Mouse (Mus musculus): ENCODE data around the gene Cacna1c.

Cacna1c gene

DNA sequence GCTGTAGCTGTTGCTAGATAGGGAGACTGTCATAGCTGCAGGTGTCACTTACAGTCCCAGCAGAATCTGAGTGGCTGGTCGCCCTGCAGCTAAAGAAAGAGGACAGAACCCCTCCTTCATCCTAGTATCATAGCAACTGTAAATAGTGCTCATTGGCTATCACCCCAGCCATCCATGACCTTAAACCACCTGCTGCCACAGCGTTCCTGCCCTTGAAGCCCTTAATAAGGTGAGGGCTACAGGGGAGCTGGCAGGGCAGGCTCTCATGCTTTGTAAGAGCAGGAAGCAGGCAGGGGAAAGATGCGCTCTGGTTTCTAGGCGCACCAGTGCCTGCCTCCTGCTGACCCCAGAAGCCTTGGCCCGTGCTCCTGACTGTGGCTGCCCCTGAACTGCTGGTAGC lies 299.1 kb downstream of the Cacna1c start:
- DNase-seq, result no peak

GRCm38 (mm10) chr6:118894043-118894442 lies 302.2 kb downstream of the Cacna1c start:
- DNase-seq, result no peak

DNA sequence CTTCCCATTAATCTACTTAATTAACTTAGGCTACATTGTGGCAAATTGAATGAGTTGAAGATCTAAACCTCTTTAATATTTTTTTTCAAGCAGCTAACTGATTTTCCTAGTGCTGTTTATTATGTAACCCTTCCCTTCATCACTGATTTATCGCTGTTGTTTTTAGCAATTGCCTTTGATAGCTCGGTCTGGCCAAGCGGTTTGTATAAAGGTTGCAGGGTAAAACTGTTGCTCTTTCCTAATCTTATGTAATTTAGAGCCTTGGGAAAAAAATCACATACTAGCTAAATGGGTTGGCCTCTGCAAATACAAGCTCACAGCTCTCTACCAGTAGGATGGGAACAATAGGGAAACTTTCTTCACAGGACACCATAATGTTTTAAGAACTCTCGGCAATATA lies 306.8 kb downstream of the Cacna1c start:
- no peak for DNase-seq

GRCm38 (mm10) chr6:118887032-118887431 lies 309.2 kb downstream of the Cacna1c start:
- no peak for DNase-seq

DNA sequence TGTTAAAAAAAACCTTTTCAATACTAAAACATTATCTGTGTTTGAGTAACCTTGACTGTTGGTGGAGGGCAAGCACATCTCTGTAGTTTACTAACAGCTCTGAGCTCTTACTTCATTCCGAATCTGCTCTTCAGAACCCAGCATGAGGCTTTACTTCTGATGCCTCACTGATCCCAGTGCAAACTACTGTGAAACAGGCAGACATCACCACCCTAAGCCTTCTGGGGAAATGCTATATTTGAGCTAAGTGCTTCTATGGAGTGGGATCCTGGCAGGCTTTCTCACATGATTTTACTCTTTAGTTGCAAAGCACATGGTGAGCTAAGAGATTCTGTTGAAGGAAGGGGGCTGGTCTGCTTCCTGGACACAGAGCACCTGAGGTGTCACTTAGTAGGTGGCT lies 311.3 kb downstream of the Cacna1c start:
- no peak for DNase-seq

- DNase-seq, result no peak
Measured at GRCm38 (mm10) chr6:118884073-118884551, 312.1 kb downstream of the Cacna1c start.

GRCm38 (mm10) chr6:118876204-118876603 lies 320.0 kb downstream of the Cacna1c start:
- peak in 1 of 2 experiments; percentile 12 for DNase-seq

GRCm38 (mm10) chr6:118870241-118870841 lies 325.9 kb downstream of the Cacna1c start:
- DNase-seq, result no peak

- DNase-seq, result no peak
Measured at GRCm38 (mm10) chr6:118867384-118867783, 328.8 kb downstream of the Cacna1c start.

- no peak for DNase-seq
Measured at GRCm38 (mm10) chr6:118866889-118867288, 329.3 kb downstream of the Cacna1c start.

DNA sequence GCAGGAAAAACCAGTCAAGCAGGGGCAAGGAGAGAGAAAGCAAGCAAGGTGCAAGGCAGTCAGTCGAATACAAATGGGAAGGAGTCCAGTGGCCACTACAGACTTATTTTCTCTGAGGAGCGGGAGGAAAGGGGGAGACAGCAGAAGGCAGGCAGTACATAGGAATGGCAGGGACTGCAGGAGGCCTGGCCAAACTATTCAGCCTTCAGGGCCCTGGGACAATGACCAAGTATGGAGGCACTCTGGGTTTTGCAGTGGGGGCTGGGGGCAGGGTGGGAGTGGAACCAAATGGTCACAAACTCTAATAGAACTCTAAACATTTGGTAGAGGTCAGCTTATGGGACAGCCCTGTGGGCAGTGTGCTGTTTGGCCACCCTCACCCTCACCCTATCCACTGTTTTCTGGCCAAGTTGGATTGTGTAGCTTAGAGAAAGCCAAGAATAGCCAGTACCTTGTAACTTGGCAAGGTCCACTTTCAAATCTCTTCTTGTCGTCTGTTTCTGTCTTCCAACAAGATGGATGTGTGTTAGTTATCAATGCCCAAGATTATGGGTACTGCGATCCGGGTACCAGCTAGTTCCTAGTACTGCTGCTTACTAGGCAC lies 330.3 kb downstream of the Cacna1c start:
- no peak for DNase-seq

GRCm38 (mm10) chr6:118864696-118865620 lies 331.3 kb downstream of the Cacna1c start:
- no peak for DNase-seq

DNA sequence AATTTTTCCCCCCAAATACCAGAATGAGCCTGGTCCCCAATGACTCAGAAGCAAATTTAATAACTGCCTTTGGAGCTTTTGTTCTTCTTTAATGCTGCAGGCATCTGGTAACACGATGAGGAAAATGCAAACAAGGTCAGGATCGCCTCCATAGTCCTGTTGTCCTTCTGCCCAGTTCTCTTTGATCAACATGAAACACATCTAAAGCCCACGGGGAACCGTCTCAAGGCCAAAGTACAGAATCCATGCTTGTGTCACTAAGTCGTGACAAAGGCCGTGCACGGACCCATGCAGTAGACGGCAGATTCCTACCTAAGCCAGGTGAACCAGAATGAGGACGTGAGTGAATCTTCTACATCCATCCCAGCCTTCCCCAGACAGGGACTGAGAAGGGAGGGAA lies 333.5 kb downstream of the Cacna1c start:
- DNase-seq, result no peak

DNA sequence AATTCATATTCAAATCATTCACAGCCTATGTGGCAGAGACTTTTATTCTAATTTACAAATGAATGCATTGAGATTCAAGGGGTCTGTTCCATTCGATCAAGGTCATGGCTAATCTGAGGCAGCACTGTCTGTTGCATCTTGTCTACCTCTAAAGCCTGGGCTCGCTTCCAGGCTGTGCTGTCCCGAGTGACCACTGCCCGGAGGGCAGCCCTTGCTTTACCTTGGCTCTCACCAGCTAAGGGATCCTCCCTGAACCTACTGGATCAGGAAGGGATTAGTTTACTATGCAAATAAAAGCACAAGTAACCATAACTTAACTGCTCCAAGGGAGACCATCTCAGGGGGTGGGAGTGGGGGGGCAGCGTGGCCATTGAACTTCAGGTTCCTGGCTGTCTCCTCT lies 334.1 kb downstream of the Cacna1c start:
- DNase-seq, result no peak

DNA sequence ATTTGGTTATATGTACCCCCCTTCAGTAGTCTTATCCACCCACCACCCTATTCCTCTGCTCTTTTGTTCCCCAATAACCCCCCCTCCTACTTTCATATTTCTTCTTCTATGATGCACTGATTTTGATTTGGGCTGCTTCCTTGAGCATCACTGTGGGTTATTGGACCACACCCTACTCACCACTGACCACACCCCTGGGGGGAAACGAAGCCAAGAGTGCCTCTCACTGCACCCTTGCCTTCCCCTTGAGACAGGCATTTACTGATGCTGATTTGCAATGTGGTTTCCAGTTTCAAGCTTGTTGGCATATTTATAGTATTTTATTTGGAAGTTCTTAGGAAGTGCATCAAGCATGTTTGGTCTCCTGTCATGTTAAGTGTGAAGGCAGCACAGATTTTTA lies 337.8 kb downstream of the Cacna1c start:
- DNase-seq, result no peak

DNA sequence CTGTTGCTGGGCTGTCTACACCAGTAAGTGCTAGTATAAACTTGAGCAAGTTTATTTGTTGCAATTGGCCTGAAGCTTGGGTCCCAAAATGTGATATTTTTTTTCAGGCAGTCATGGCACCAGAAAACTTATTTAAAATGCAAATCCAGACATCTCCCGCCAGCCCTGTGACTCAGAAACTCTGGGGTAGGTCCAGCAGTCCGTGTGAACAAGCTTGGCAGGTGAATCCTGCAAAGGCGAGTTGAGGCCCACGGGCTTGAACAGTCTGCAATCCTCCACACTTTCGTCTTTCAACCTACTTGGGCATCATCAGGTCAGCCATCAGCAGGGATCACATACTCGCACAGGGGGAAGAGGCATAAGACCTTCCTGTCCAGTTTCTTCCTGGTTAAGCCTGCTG lies 344.1 kb downstream of the Cacna1c start:
- no peak for DNase-seq

GRCm38 (mm10) chr6:118851086-118851485 lies 345.1 kb downstream of the Cacna1c start:
- DNase-seq, result no peak

GRCm38 (mm10) chr6:118848640-118849039 lies 347.6 kb downstream of the Cacna1c start:
- no peak for DNase-seq

DNA sequence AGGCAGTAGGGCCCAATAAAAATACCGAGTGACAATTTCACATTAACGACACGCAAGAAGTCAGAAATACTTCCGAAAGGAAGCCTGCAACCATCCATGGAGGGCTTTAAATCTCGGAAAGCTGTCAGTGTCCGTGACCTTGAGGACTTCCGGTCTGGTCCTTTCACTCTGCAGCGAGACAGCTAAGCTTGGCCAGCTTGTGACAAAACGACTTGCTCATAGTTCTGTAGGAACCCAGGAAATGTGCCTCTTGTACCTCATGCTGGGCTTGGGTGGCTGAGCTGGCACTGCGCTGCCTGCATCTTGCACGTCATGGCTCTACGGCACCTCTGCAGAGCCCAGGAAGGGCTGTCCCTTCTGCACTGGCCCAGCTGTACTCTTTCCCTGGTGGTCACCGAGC lies 348.5 kb downstream of the Cacna1c start:
- peak in 1 of 2 experiments; percentile 36 for DNase-seq

DNA sequence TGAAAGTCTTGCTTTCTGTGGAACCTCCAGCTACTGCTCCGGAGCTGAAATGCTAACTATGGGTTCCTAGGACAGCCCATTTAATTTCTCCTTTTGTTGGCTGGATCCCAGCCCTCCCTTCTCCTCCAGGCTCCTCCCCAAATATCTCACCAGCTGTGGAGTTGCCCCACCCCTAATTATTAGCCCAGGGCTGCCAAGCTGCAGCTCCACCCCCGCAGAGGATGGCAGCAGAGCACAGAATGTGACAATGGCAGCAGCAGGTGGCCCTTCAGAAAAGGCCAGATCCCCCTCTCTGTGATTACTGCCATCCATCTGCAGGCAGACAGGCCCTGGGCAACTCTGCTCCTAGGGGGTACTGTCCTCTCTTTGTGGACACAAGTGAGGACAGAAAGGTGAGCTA lies 350.4 kb downstream of the Cacna1c start:
- peak; percentile 51 to 57 for DNase-seq

- DNase-seq, result no peak
Measured at GRCm38 (mm10) chr6:118845180-118845579, 351.0 kb downstream of the Cacna1c start.

- no peak for DNase-seq
Measured at GRCm38 (mm10) chr6:118843566-118843965, 352.7 kb downstream of the Cacna1c start.

DNA sequence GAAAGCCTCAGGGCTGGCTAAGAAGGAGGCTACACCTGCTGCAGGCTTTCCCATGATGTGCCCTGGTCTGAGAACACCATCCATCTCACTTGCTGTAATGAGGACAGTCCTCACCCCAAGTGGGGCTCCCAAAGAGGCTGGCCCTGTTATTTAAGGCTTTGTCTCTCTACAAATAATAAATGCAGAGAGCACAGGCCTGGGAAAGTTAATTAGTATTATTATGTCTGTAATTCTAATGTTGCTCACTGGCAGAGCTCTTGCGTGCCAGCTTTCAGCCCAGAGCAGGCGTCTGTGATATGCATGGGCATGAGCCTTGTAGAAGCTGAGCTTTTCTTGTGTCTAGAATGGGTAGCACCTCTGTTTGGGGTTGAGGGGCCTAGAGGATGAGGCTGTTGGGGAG lies 354.3 kb downstream of the Cacna1c start:
- DNase-seq, result no peak

Data from lung, postnatal 4 days (tissue).